Mouse (Mus musculus): ENCODE measurements around the gene Pebp1.

Gene Pebp1

GRCm38 (mm10) chr5:117286831-117287822 is at the start of gene Pebp1:
Gene Pebp1, minus strand, starts transcription at chr5:117287625.
- peak within 1 kb of the TSS; percentile 93 for H3K4me3 ChIP-seq (replicated peaks; ENCODE audit: low read length)
- H3K4me1 ChIP-seq (replicated peaks; ENCODE audit: low read depth, low read length) = peaks cover 58% of the 10 kb centered on the region
- TF ChIP-seq CTCF (conservative IDR thresholded peaks at IDR 0.05; ENCODE audit: low read length) = no peak
- no peak for TF ChIP-seq NANOG (IDR thresholded peaks at IDR 0.05; ENCODE audit: borderline replicate concordance, low read length)
- no peak for TF ChIP-seq POU5F1 (IDR thresholded peaks at IDR 0.05; ENCODE audit: borderline replicate concordance, low read length)
- no peaks in the 10 kb centered on the region for H3K9me3 ChIP-seq (ENCODE audit: low read length)
- H3K36me3 ChIP-seq (ENCODE audit: insufficient read depth, low read length) = peaks cover 35% of the 10 kb centered on the region
- H3K27me3 ChIP-seq (ENCODE audit: insufficient read depth, low read length) = peaks cover 4% of the 10 kb centered on the region; the same call in 1 of the 2 replicates

GRCm38 (mm10) chr5:117330457-117330856 is 43.0 kb upstream of the Pebp1 start:
- no peak overlapping the region for H3K4me3 ChIP-seq (replicated peaks; ENCODE audit: low read length)
- H3K27me3 ChIP-seq (ENCODE audit: insufficient read depth, low read length) = peaks cover 5% of the 10 kb centered on the region; the same call in 1 of the 2 replicates
- TF ChIP-seq CTCF (conservative IDR thresholded peaks at IDR 0.05; ENCODE audit: low read length) = no peak
- TF ChIP-seq POU5F1 (IDR thresholded peaks at IDR 0.05; ENCODE audit: borderline replicate concordance, low read length) = no peak
- TF ChIP-seq NANOG (IDR thresholded peaks at IDR 0.05; ENCODE audit: borderline replicate concordance, low read length) = no peak
- 0 out of 2 replicates have a peak, but pooled peaks cover 3% of the 10 kb centered on the region for H3K36me3 ChIP-seq (ENCODE audit: insufficient read depth, low read length)
- H3K4me1 ChIP-seq (replicated peaks; ENCODE audit: low read depth, low read length) = peaks cover 55% of the 10 kb centered on the region
- H3K9me3 ChIP-seq (ENCODE audit: low read length) = no peaks in the 10 kb centered on the region

GRCm38 (mm10) chr5:117326408-117326807 is 39.0 kb upstream of the Pebp1 start:
- H3K36me3 ChIP-seq (ENCODE audit: insufficient read depth, low read length) = 0 out of 2 replicates have a peak, but pooled peaks cover 5% of the 10 kb centered on the region
- peaks cover 73% of the 10 kb centered on the region for H3K4me1 ChIP-seq (replicated peaks; ENCODE audit: low read depth, low read length)
- H3K9me3 ChIP-seq (ENCODE audit: low read length) = peaks cover 2% of the 10 kb centered on the region
- H3K4me3 ChIP-seq (replicated peaks; ENCODE audit: low read length) = no peak overlapping the region
- no peak for TF ChIP-seq POU5F1 (IDR thresholded peaks at IDR 0.05; ENCODE audit: borderline replicate concordance, low read length)
- TF ChIP-seq CTCF (conservative IDR thresholded peaks at IDR 0.05; ENCODE audit: low read length) = no peak
- no peak for TF ChIP-seq NANOG (IDR thresholded peaks at IDR 0.05; ENCODE audit: borderline replicate concordance, low read length)
- H3K27me3 ChIP-seq (ENCODE audit: insufficient read depth, low read length) = peaks cover 4% of the 10 kb centered on the region

- Histone ChIP-seq H3K4me3 (replicated peaks; ENCODE audit: low read length) (peak overlapping the region; percentile 42), H3K9me3 (ENCODE audit: low read length) (peaks cover 3% of the 10 kb centered on the region), H3K36me3 (ENCODE audit: insufficient read depth, low read length) (0 out of 2 replicates have a peak, but pooled peaks cover 5% of the 10 kb centered on the region), H3K4me1 (replicated peaks; ENCODE audit: low read depth, low read length) (peaks cover 61% of the 10 kb centered on the region), H3K27me3 (ENCODE audit: insufficient read depth, low read length) (peaks cover 26% of the 10 kb centered on the region)
- no peak for TF ChIP-seq CTCF (conservative IDR thresholded peaks at IDR 0.05; ENCODE audit: low read length)
- TF ChIP-seq NANOG (IDR thresholded peaks at IDR 0.05; ENCODE audit: borderline replicate concordance, low read length) = no peak
- no peak for TF ChIP-seq POU5F1 (IDR thresholded peaks at IDR 0.05; ENCODE audit: borderline replicate concordance, low read length)
These were observed 36.3 kb upstream of the Pebp1 start for GRCm38 (mm10) chr5:117323751-117324150.

GRCm38 (mm10) chr5:117318741-117319629 is 31.6 kb upstream of the Pebp1 start, which contains the start of gene Vsig10:
Gene Vsig10, plus strand, starts transcription at chr5:117319083.
- Histone ChIP-seq H3K4me3 (replicated peaks; ENCODE audit: low read length) (peak within 1 kb of the TSS; percentile 89), H3K36me3 (ENCODE audit: insufficient read depth, low read length) (no peaks in the 10 kb centered on the region), H3K4me1 (replicated peaks; ENCODE audit: low read depth, low read length) (peaks cover 65% of the 10 kb centered on the region), H3K9me3 (ENCODE audit: low read length) (peaks cover 3% of the 10 kb centered on the region), H3K27me3 (ENCODE audit: insufficient read depth, low read length) (peaks cover 45% of the 10 kb centered on the region)
- TF ChIP-seq CTCF (conservative IDR thresholded peaks at IDR 0.05; ENCODE audit: low read length) = no peak
- no peak for TF ChIP-seq POU5F1 (IDR thresholded peaks at IDR 0.05; ENCODE audit: borderline replicate concordance, low read length)
- TF ChIP-seq NANOG (IDR thresholded peaks at IDR 0.05; ENCODE audit: borderline replicate concordance, low read length) = no peak

GRCm38 (mm10) chr5:117314587-117315428 is 27.4 kb upstream of the Pebp1 start:
- no peaks in the 10 kb centered on the region for H3K36me3 ChIP-seq (ENCODE audit: insufficient read depth, low read length)
- no peaks in the 10 kb centered on the region for H3K9me3 ChIP-seq (ENCODE audit: low read length)
- TF ChIP-seq POU5F1 (IDR thresholded peaks at IDR 0.05; ENCODE audit: borderline replicate concordance, low read length) = no peak
- TF ChIP-seq NANOG (IDR thresholded peaks at IDR 0.05; ENCODE audit: borderline replicate concordance, low read length) = peak; percentile 71
- no peak for TF ChIP-seq CTCF (conservative IDR thresholded peaks at IDR 0.05; ENCODE audit: low read length)
- peak overlapping the region; percentile 65; the same call in 1 of the 2 replicates for H3K4me3 ChIP-seq (replicated peaks; ENCODE audit: low read length)
- peaks cover 31% of the 10 kb centered on the region for H3K27me3 ChIP-seq (ENCODE audit: insufficient read depth, low read length)
- H3K4me1 ChIP-seq (replicated peaks; ENCODE audit: low read depth, low read length) = peaks cover 61% of the 10 kb centered on the region

GRCm38 (mm10) chr5:117313909-117314308 is 26.5 kb upstream of the Pebp1 start:
- H3K4me1 ChIP-seq (replicated peaks; ENCODE audit: low read depth, low read length) = peaks cover 67% of the 10 kb centered on the region

More at GRCm38 (mm10) chr5:117313909-117314308, 26.5 kb upstream of the Pebp1 start:
- TF ChIP-seq POU5F1 (IDR thresholded peaks at IDR 0.05; ENCODE audit: borderline replicate concordance, low read length) (no peak), CTCF (conservative IDR thresholded peaks at IDR 0.05; ENCODE audit: low read length) (no peak), NANOG (IDR thresholded peaks at IDR 0.05; ENCODE audit: borderline replicate concordance, low read length) (no peak)
- H3K27me3 ChIP-seq (ENCODE audit: insufficient read depth, low read length) = peaks cover 26% of the 10 kb centered on the region
- H3K9me3 ChIP-seq (ENCODE audit: low read length) = no peaks in the 10 kb centered on the region
- H3K36me3 ChIP-seq (ENCODE audit: insufficient read depth, low read length) = no peaks in the 10 kb centered on the region
- H3K4me3 ChIP-seq (replicated peaks; ENCODE audit: low read length) = peak overlapping the region; percentile 65
